Mouse (Mus musculus): Measurements from ENCODE around the gene Pex3.
"Not testable (repeated sequence)": the region's sequence is repeated elsewhere in the genome, so short reads cannot be mapped to it uniquely, and the experiment has no call there.

Gene Pex3

DNA sequence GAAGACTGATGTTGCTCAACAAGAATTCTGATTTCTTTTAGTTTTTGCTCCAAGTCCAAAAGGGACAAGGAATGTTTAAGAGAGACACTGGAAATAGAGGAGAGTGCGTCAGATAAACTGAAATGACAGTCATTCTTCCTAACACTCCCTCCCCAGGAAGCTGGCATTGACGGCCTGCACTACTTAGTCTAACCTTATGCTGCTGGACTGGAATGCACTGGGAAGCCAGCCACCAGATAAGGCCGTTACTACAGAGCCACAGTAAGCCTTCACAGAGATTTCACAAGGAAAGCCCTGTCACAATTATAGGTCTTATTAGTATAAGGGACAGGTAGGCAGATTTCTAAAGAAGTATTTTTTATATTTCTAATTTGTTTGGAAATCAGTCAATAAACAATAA lies 18.2 kb downstream of the Pex3 start:
- no peak for DNase-seq

- no peak for DNase-seq
Observed at GRCm38 (mm10) chr10:13528155-13528554, 24.8 kb downstream of the Pex3 start.

GRCm38 (mm10) chr10:13521857-13522256 lies 31.1 kb downstream of the Pex3 start:
- DNase-seq = peak; percentile 49

- DNase-seq = no peak
Observed at GRCm38 (mm10) chr10:13502371-13502770, 50.6 kb downstream of the Pex3 start.

- not testable (repeated sequence) for DNase-seq
Observed at GRCm38 (mm10) chr10:13501533-13501932, 51.4 kb downstream of the Pex3 start.

- DNase-seq = peak; percentile 91
Observed at GRCm38 (mm10) chr10:13500938-13501496, 51.9 kb downstream of the Pex3 start.

- DNase-seq = no peak
Observed at GRCm38 (mm10) chr10:13500473-13500872, 52.5 kb downstream of the Pex3 start.

DNA sequence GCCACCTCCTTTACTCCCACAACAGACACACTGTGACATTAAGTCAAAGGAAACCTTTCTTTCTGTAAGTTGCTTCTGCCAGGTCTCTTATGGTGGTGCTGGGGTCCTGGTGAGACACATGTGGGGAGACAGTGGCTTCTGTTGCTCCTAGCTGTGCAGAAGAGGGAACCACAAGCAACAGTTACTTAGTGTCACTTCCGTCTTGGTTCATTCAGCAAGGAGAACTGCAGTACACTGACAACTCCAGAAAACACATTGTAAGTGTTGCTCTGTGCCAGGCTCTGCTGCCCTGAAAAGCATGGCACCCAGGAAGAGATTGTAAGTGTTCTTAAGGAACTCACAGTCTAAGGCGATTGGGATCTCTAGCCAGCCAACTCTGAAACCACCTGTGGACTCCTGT lies 53.6 kb downstream of the Pex3 start, which contains the start of gene Fuca2:
TSS of gene Fuca2 (plus strand) at position 210 of the 400 bp plus-strand sequence.
- no peak for DNase-seq

DNA sequence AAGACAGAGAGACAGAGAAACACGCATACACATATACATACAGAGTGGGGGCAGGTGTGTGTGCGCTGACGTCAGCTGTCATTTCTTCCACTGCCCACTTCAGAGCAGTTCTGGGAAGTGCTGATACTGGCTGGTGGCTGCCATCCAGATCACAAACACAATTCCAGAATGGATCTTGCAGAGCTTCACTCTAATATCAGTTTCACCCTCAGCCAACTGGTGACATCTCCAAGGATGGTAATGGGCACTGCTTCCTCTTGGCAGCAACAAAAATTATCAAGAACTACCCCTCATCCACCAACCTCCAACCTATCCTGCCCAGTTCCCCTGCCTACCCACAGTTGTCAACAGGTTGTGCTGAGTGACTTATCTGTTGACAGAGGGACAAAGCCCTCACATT lies 56.6 kb downstream of the Pex3 start:
- no peak for DNase-seq

DNA sequence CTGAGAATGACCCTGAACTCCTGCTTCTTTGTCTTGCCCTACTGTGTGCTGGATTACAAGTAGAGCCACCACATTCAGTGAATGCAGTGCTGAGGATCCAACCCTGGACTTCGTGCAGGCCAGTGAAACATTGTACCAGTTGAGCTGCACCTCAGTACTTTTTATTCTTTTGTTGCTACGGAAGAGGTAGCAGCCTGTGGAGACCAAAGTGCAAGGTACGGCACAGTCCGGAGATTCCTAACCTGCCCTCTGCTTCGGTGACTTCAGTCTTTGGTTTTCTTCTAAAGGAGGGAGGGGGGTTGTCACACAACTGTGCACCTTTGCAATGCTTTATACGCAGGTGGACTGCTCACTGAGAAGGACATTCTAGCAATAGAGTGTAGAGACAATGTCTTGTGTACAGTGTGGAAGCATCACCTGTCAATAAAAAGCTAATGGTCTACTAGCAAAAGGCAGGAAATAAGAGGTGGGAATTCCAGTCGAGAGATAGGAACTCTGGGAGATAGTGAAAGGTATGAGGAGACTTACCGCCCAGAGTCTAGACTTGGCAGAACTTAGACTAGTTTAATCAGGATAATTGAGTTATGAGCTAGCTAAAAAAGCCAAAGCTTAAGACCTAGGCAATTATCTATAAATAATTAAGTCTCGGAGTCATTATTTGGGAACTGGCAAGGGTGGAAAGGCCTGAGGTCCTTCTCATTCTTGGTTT lies 58.8 kb downstream of the Pex3 start:
- DNase-seq = no peak

DNA sequence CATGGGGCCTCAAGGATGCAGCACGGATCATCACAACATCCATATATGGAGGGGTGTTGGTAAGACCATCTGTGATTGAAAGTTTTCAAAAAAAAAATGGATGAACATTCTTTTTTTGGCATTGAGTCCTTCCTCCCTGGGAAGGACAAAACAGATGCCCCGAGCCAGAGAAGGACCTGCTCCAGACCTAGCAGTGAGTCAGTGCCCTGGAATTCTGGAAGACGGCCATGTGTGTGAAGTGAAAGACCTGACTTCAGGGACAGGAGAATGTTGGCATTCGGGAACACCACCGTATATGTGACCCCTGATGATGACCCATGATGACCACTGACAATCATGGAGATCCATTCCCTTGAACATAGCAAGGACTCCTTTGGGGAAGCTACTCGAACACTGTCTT lies 63.3 kb downstream of the Pex3 start:
- no peak for DNase-seq

DNA sequence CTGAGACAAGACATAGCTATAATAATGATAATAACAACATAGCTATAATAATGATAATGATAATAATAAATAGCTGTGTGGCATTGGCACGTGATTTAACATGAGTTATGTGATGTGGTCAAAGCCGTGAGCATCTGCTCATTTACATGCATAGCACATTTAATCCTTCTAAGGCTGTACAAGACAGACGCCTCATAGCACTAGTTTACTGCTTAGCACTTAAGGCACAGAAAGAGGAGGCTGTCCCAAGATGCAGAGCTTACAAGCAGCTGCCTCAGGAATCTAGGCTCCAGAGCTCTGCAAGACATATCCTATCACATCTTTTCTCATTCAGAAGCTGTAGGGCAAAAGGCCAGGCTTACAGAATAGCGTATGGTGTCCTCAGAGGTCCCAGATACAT lies 67.0 kb downstream of the Pex3 start:
- no peak for DNase-seq

DNA sequence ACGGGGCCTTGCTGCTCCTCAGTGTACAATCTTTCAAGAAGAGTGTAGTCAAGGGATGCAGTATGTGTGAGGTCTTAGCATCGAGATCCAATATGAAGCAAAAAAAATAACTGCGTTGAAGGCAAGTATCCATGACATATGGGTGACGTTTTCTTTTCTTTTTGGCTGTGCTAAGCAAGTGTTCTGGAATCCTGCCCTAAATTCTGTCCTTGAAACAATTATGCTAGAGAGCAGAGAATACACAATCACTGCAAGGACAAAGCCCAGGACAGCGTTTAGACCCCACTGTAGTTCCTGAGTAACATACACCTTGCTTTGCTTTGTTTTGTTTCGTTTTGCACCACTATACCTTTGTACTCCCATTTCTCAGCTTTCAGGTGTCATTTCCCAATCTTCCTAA lies 73.6 kb downstream of the Pex3 start:
- no peak for DNase-seq

GRCm38 (mm10) chr10:13475121-13475520 lies 77.8 kb downstream of the Pex3 start:
- no peak for DNase-seq

- DNase-seq = no peak
Observed at GRCm38 (mm10) chr10:13474568-13474955, 78.4 kb downstream of the Pex3 start.

Data from lung, postnatal 10 days (tissue).